Mouse (Mus musculus) spleen, adult 2 months (tissue): ENCODE measurements at regions not wholly inside any gene's neighbourhood (a gene's known extent, or its start where the extent isn't known, plus 50 kb on each side); places are given as distances from the start of the nearest gene placed in this dataset.

ENCODE experiments used
- CTCF ChIP-seq: fragments of 200-500 bp; IDR thresholded peaks from 2 replicates; pipeline ENCODE4 v1.5.1; 2011; ENCODE audit warnings: mild to moderate bottlenecking, inconsistent platforms; ENCODE audit not compliant: insufficient read depth, insufficient read length, insufficient replicate concordance; ENCODE audit errors: extremely low read depth
- POLR2A ChIP-seq: fragments of 200-500 bp; IDR thresholded peaks from 2 replicates; pipeline ENCODE4 v1.6.1; 2011; ENCODE audit warnings: low read depth, low read length, inconsistent platforms

DNA sequence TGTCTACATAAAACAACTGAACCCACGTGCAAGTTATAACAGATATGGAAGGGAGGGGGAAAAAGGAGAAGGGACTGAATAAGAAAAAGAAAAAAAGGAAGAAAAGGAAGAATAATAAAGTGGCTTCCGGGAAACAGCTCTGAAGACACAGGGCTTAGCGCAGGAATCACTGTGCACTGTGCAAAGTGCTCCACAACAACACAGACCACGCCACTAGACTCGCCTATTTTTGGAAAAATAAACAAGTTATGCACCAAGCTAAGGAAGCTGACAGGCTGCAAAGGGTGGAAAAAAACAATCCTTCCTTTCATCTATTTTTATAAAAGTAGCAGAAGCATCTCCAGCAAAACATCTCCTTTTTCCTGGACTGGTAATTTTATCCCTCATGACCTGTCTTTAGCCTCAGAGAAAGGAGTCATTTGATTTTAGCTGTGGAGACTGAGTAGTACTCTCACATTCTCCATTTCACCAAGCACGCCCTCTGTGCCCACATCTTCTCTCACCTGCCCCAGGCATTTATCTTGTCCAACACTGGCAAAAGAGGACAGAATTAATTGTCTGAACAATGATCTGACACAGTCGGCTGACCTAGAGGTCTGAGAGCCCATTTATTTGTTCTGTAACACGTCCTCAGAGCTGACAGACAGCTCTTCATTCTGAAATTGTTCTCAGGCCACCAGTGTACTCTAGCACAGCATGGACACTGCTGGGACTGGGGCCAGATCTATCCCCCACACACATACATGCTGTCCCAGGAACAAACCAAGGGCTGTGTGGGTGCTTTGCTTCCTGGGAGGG is 60.4 kb upstream of the Hddc2 start:
- TF ChIP-seq POLR2A (no peak), CTCF (no peak)
